In genomic region chr11:3883711-3884110, GRCm38 (mm10) we compare ENCODE assay signal across 1 mouse cellular context.
TF ChIP-seq lines count a peak whose summit lies in the region.

No protein-coding gene starts in this region.

TF ChIP-seq in MEL, 35 proteins besides CTCF, POLR2A, EP300 and RAD21:
- TF ChIP-seq POLR2AphosphoS5 (IDR thresholded peaks at IDR 0.05; ENCODE audit: borderline replicate concordance, low read depth, low read length) (no peak), JUND (IDR thresholded peaks at IDR 0.05; ENCODE audit: low read depth, low read length) (no peak), POLR2AphosphoS2 (IDR thresholded peaks at IDR 0.05; ENCODE audit: low read length) (no peak), ZNF384 (IDR thresholded peaks at IDR 0.05; ENCODE audit: low read depth, low read length) (no peak)
